Mouse (Mus musculus) hindbrain, postnatal 0 days (tissue): ENCODE data around the gene Sult2b1. TPM values are rescaled to one million over a fixed set of nuclear protein-coding genes. Genes with fewer than 3 reads are reported as not detected.
A peak's percentile ranks its signal among the peaks of the same experiment; 100 is the strongest.

Experiments
- ATAC-seq: fragments of 200-750 bp; cut with Nextera tagmentation; 2 replicates; pipeline ENCODE4 v1.8.0; 2017; ENCODE audit warnings: mild to moderate bottlenecking, moderate TSS enrichment, moderate library complexity
- DNase-seq: peaks from one replicate; pipeline ENCODE4 v3.0.0-alpha.2; 2015; ENCODE audit warnings: low spot score
- H3K27ac ChIP-seq: fragments of 300-500 bp; sonication (generic); 2 replicates; pipeline ENCODE4 v1.5.1; 2014; ENCODE audit warnings: mild to moderate bottlenecking
- H3K27me3 ChIP-seq: fragments of 300-500 bp; sonication (generic); 2 replicates; pipeline ENCODE4 v1.6.1; 2014; ENCODE audit warnings: low read length, mixed read lengths; ENCODE audit not compliant: insufficient read depth
- H3K36me3 ChIP-seq: fragments of 300-500 bp; sonication (generic); 2 replicates; pipeline ENCODE4 v1.6.1; 2014; ENCODE audit warnings: low read length, mixed read lengths; ENCODE audit not compliant: insufficient read depth
- H3K4me1 ChIP-seq: fragments of 300-500 bp; sonication (generic); 2 replicates; pipeline ENCODE4 v1.6.1; 2014; ENCODE audit warnings: antibody characterized with exemption, low read length, mixed read lengths; ENCODE audit not compliant: insufficient read depth
- H3K4me2 ChIP-seq: fragments of 300-500 bp; sonication (generic); 2 replicates; pipeline ENCODE4 v1.6.1; 2014; ENCODE audit warnings: low read depth, mild to moderate bottlenecking, low read length, moderate library complexity, mixed read lengths
- H3K4me3 ChIP-seq: fragments of 300-500 bp; sonication (generic); 2 replicates; pipeline ENCODE4 v1.5.1; 2014; ENCODE audit warnings: low read length
- H3K9ac ChIP-seq: fragments of 300-500 bp; sonication (generic); replicated peaks from 2 replicates; pipeline ENCODE4 v1.6.1; 2014; ENCODE audit warnings: mild to moderate bottlenecking, low read length, moderate library complexity, mixed read lengths
- H3K9me3 ChIP-seq: fragments of 300-500 bp; sonication (generic); 2 replicates; pipeline ENCODE4 v1.6.1; 2016; ENCODE audit warnings: low read length, mixed read lengths
- CTCF ChIP-seq: IDR thresholded peaks from 2 replicates; pipeline ENCODE4 v1.5.1; 2016; ENCODE audit warnings: antibody characterized with exemption, control low read depth, low read depth
- WGBS: fragments of 180-500 bp; shearing (Covaris S2); extraction: QIAGEN DNeasy Blood & Tissue Kit; methylation state at CpG from one replicate; pipeline ENCODE4 v1.1.7; 2014; 5-methylcytosine and 5-hydroxymethylcytosine counted together
- polyA plus RNA-seq: library from polyadenylated mRNA; unstranded; fragments of >200 nt; fragmentation: Nextera tagmentation; extraction: Ambion mirVana; gene quantifications from 2 replicates; pipeline ENCODE4 v1.2.1, GENCODE M21; 2015
- total RNA-seq: library from RNA; depleted of rRNA; stranded (reverse); fragments of >200 nt; gene quantifications from 2 replicates; pipeline ENCODE4 v1.2.3, GENCODE M21; 2014

Sult2b1 gene
- total and polyA plus RNA-seq, 2 experiments from 2014 or later, result 4.7 to 5.7 TPM

- Histone ChIP-seq H3K27me3 (peaks cover 6% of the 10 kb centered on the region; the same call in 1 of the 2 replicates), H3K36me3 (no peaks in the 10 kb centered on the region), H3K4me1 (no peaks in the 10 kb centered on the region), H3K27ac (no peak overlapping the region), H3K9me3 (no peaks in the 10 kb centered on the region), H3K4me2 (no peak overlapping the region), H3K9ac (no peak overlapping the region), H3K4me3 (no peak overlapping the region)
- TF ChIP-seq CTCF, result no peak
- no peak for ATAC-seq
- no peak for DNase-seq
- WGBS, result 55% methylated on average over 5 of the region's 5 CpGs
These were observed 24.3 kb downstream of the Sult2b1 start for GRCm38 (mm10) chr7:45760151-45760550.

- H3K9ac ChIP-seq, result 0 out of 2 replicates have a peak overlapping the region, but pooled peaks have one; percentile 13
These were observed 25.1 kb downstream of the Sult2b1 start for GRCm38 (mm10) chr7:45759400-45759799.

GRCm38 (mm10) chr7:45755703-45756102 is 28.8 kb downstream of the Sult2b1 start:
- Histone ChIP-seq H3K27me3 (peaks cover 6% of the 10 kb centered on the region; the same call in 1 of the 2 replicates), H3K4me2 (no peak overlapping the region), H3K4me3 (no peak overlapping the region), H3K36me3 (no peaks in the 10 kb centered on the region), H3K9me3 (no peaks in the 10 kb centered on the region), H3K4me1 (no peaks in the 10 kb centered on the region), H3K9ac (no peak overlapping the region), H3K27ac (no peak overlapping the region)
- WGBS, result 52% methylated on average over 6 of the region's 6 CpGs
- ATAC-seq (no peak), DNase-seq (no peak)
- TF ChIP-seq CTCF, result no peak

More at GRCm38 (mm10) chr7:45759400-45759799, 25.1 kb downstream of the Sult2b1 start:
- DNase-seq, result no peak
- 20% methylated on average over 20 of the region's 27 CpGs for WGBS
- Histone ChIP-seq H3K9me3 (no peaks in the 10 kb centered on the region), H3K27me3 (peaks cover 6% of the 10 kb centered on the region; the same call in 1 of the 2 replicates), H3K4me3 (0 out of 2 replicates have a peak overlapping the region, but pooled peaks have one; percentile 2), H3K4me1 (no peaks in the 10 kb centered on the region), H3K36me3 (no peaks in the 10 kb centered on the region), H3K4me2 (peak overlapping the region; percentile 31), H3K27ac (no peak overlapping the region)
- no peak for ATAC-seq
- no peak for TF ChIP-seq CTCF

- H3K4me1 ChIP-seq, result no peaks in the 10 kb centered on the region
- H3K9ac ChIP-seq, result no peak overlapping the region
- H3K36me3 ChIP-seq, result no peaks in the 10 kb centered on the region
- TF ChIP-seq CTCF, result no peak
- H3K9me3 ChIP-seq, result no peaks in the 10 kb centered on the region
- H3K27ac ChIP-seq, result no peak overlapping the region
- ATAC-seq (no peak), DNase-seq (no peak)
- WGBS, result 75% methylated on average over 9 of the region's 9 CpGs
- no peaks in the 10 kb centered on the region for H3K27me3 ChIP-seq
- no peak overlapping the region for H3K4me3 ChIP-seq
- no peak overlapping the region for H3K4me2 ChIP-seq
These were observed 34.3 kb downstream of the Sult2b1 start for GRCm38 (mm10) chr7:45750162-45750561.

- TF ChIP-seq CTCF, result no peak
- H3K4me1 ChIP-seq, result no peaks in the 10 kb centered on the region
- H3K4me2 ChIP-seq, result no peak overlapping the region
- 39% methylated on average over 9 of the region's 10 CpGs for WGBS
- H3K9me3 ChIP-seq, result no peaks in the 10 kb centered on the region
- ATAC-seq (0 out of 2 replicates have a peak, but pooled peaks have one; percentile 44), DNase-seq (no peak)
- H3K36me3 ChIP-seq, result no peaks in the 10 kb centered on the region
- no peak overlapping the region for H3K9ac ChIP-seq
- no peak overlapping the region for H3K27ac ChIP-seq
- H3K4me3 ChIP-seq, result no peak overlapping the region
- no peaks in the 10 kb centered on the region for H3K27me3 ChIP-seq
These were observed 35.1 kb downstream of the Sult2b1 start for GRCm38 (mm10) chr7:45749401-45749800.

- DNase-seq (no peak), ATAC-seq (no peak)
- Histone ChIP-seq H3K4me3 (no peak overlapping the region), H3K9ac (no peak overlapping the region), H3K27me3 (no peaks in the 10 kb centered on the region), H3K27ac (no peak overlapping the region), H3K4me2 (no peak overlapping the region), H3K9me3 (no peaks in the 10 kb centered on the region), H3K4me1 (no peaks in the 10 kb centered on the region), H3K36me3 (no peaks in the 10 kb centered on the region)
- no peak for TF ChIP-seq CTCF
- WGBS, result 83% methylated on average over 7 of the region's 7 CpGs
These were observed 36.4 kb downstream of the Sult2b1 start for GRCm38 (mm10) chr7:45748110-45748509.

GRCm38 (mm10) chr7:45747450-45747849 is 37.0 kb downstream of the Sult2b1 start:
- Histone ChIP-seq H3K4me3 (no peak overlapping the region), H3K4me1 (no peaks in the 10 kb centered on the region), H3K27me3 (no peaks in the 10 kb centered on the region), H3K9ac (no peak overlapping the region), H3K27ac (no peak overlapping the region), H3K4me2 (no peak overlapping the region), H3K9me3 (no peaks in the 10 kb centered on the region), H3K36me3 (no peaks in the 10 kb centered on the region)
- WGBS, result 89% methylated on average over 5 of the region's 5 CpGs
- no peak for TF ChIP-seq CTCF
- DNase-seq, result no peak
- ATAC-seq, result no peak
